Mouse (Mus musculus): ENCODE measurements around the gene Slc45a3. TPM values are rescaled to one million over a fixed set of nuclear protein-coding genes. Genes with fewer than 3 reads are reported as not detected.

Gene Slc45a3
- total RNA-seq, 2 experiments from 2014 or later, result 0.41 to 0.64 TPM

GRCm38 (mm10) chr1:132027978-132028377, 65.2 kb downstream of the Slc45a3 start:
- DNase-seq (ENCODE audit: low spot score in 2 of 2), result no peak
- Histone ChIP-seq H3K4me3 (no peak overlapping the region), H3K27ac (no peak overlapping the region)
- no peak for TF ChIP-seq CTCF (conservative IDR thresholded peaks at IDR 0.05)

- H3K4me3 ChIP-seq, result no peak overlapping the region
- no peak for TF ChIP-seq CTCF (conservative IDR thresholded peaks at IDR 0.05)
Measured at GRCm38 (mm10) chr1:132028413-132028812, 65.6 kb downstream of the Slc45a3 start.

GRCm38 (mm10) chr1:132030574-132030973, 67.8 kb downstream of the Slc45a3 start:
- peak; percentile 67 for TF ChIP-seq CTCF (conservative IDR thresholded peaks at IDR 0.05)
- H3K4me3 ChIP-seq, result no peak overlapping the region
- DNase-seq (ENCODE audit: low spot score in 2 of 2), result no peak
- no peak overlapping the region for H3K27ac ChIP-seq

More at GRCm38 (mm10) chr1:132028413-132028812, 65.6 kb downstream of the Slc45a3 start:
- H3K27ac ChIP-seq, result no peak overlapping the region
- DNase-seq (ENCODE audit: low spot score in 2 of 2), result no peak

- no peak for DNase-seq (ENCODE audit: low spot score in 2 of 2)
- no peak for TF ChIP-seq CTCF (conservative IDR thresholded peaks at IDR 0.05)
Measured at GRCm38 (mm10) chr1:132032172-132032571, 69.4 kb downstream of the Slc45a3 start.

More at GRCm38 (mm10) chr1:132032172-132032571, 69.4 kb downstream of the Slc45a3 start:
- H3K27ac ChIP-seq, result no peak overlapping the region
- H3K4me3 ChIP-seq, result no peak overlapping the region

Other genes with a start within 250 kb of the Slc45a3 start
- gene Slc26a9, start 218.9 kb upstream of the Slc45a3 start, total RNA-seq (2021), result under 1 TPM; 0.07 to 0.15 TPM
- gene Pm20d1, start 165.6 kb upstream of the Slc45a3 start, total RNA-seq (2021), result 1 to 10 TPM; 2.0 to 2.9 TPM
- 10 to 100 TPM; 62.6 to 62.9 TPM for gene Slc41a1, start 135.5 kb upstream of the Slc45a3 start, total RNA-seq (2021)
- 1 to 10 TPM; 7.2 to 9.1 TPM for gene Rab29, start 95.7 kb upstream of the Slc45a3 start, total RNA-seq (2021)
- 100 to 1,000 TPM; 159 to 161 TPM for gene Nucks1, start 52.4 kb upstream of the Slc45a3 start, total RNA-seq (2021)
- gene Elk4, start 44.6 kb downstream of the Slc45a3 start, total RNA-seq (2021), result 10 to 100 TPM; 51.8 to 59.2 TPM
- gene Mfsd4a, start 105.1 kb downstream of the Slc45a3 start, total RNA-seq (2021), result 10 to 100 TPM; 73.9 to 77.9 TPM
- 10 to 100 TPM; 21.7 to 23.7 TPM for gene Cdk18, start 176.7 kb downstream of the Slc45a3 start, total RNA-seq (2021)
- gene Lemd1, start 228.5 kb downstream of the Slc45a3 start, total RNA-seq (2021), result under 1 TPM; 0.64 to 0.88 TPM
- under 1 TPM; 0.47 to 0.61 TPM for gene AC124108.1, start 228.5 kb downstream of the Slc45a3 start, total RNA-seq (2021)